Mouse (Mus musculus): ENCODE results near the gene Mmp24.

- TF ChIP-seq CTCF (IDR thresholded peaks at IDR 0.05; ENCODE audit: low read depth) = no peak
- no peak for TF ChIP-seq EP300 (IDR thresholded peaks at IDR 0.05; ENCODE audit: low read depth)
Observed at GRCm38 (mm10) chr2:155817301-155818245, 42.4 kb downstream of the Mmp24 start.

All from heart, postnatal 0 days (tissue).